Mouse (Mus musculus): ENCODE results near the gene Btrc.

Btrc gene

DNA sequence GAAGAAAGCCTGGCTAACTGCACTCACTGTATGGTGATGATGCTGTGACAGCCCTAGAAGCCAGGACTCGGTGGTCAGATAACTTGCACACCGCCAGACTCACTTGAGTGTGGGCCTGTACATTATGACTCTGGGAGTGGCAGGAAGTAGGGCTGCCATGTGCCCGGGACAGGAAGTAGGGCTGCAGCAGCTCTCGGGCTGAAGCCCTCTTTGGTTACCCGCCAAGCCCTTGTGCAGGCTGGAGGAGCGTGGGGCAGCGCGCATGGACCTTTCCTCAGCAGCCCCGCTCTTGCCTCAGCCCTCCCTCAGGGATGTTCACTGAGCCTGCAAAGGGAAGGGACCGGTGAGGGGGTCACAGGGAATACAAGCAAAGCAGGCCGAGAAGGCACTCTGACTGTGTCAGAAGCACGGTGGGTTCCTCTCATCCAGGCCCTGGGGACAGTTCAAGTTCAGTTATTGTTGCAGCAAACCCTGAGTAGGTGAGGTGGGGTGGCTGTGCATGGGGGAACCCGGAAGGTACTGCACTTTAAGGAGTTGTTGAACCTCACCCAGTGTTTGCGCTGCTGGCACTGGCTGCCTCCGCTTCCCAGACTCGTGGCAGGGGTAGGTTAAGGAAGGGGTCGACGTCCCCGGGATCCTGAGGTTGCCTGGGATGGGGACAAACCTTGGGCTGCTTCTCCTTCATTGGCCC, 211.6 kb downstream of the Btrc start:
- peak; percentile 50 for DNase-seq (ENCODE audit: low spot score)

DNA sequence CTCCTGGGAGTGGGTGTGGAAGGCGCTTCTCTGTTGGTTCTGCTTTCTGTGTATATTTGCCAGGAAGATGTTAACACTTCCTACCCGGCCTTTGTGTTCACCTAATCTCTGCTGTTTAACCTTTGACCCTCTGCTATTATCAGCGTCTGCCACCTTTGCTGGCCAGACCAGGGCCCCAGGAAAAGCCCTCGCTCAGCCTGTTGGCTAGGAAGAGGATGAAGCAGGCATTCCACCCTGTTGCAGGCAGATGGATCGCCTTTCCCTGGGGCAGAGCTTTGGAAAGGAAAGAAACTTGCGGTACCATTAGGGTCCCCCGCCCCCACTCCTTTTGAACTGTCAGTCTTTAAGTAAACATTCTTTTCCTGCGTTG, 212.1 kb downstream of the Btrc start:
- peak; percentile 19 for DNase-seq (ENCODE audit: low spot score)

DNA sequence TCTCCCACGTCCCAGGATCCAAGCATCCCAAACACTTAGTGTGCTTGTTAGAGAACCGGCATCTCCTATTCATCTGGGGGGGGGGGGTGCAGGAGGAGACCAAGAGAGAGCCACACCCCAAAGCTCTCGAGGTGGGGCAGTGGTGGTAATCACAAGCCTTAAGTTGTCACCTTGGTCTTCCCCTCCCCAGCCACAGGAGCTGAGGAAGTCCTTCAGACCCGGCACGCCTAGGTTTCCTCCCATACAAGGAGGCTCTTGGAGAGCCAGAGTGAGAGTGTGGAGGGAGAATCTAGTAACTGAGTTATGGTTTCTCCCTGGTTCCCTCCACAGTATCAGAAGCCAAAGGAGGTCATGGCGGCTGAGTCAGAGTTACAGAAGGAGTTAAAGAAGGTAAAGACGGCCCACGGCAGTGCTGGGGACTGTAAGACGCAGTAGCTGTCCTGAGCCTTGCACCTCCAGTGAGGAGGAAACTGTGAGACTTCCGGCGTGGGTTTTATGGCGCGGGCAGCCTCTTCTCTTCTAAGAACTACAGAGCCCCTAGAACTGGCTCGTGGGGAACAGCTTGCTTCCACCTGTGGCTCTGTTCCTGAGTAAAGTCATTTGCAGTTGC, 213.7 kb downstream of the Btrc start:
- DNase-seq (ENCODE audit: low spot score): peak; percentile 10

- no peak for DNase-seq (ENCODE audit: low spot score)
Measured at GRCm38 (mm10) chr19:45578976-45579375, 215.4 kb downstream of the Btrc start.

DNA sequence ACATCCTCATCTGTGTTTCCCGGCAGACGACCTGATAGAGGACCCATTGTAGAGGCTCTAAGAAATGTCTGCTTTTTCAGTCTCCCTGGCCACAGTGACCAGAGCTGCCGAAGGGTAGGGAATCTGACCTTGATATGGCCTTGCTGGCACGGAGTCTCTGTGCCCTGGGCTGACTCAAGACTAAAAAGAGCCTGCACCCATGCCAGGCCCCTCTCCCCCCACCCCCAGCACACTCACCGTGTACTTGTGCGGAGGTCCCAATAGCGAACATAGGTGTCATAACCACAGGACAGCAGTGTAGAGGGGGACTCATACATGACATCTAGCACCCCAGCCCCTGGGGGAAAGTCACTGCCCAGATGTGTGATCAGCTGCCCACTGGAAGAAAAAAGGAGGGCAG, 215.9 kb downstream of the Btrc start:
- no peak for DNase-seq (ENCODE audit: low spot score)
